Mouse (Mus musculus) embryonic fibroblast, embryonic 13.5 days (primary cell): Measurements from ENCODE around the gene Ppp3ca.

Source experiments
- CTCF ChIP-seq: IDR thresholded peaks from 2 replicates; pipeline ENCODE4 v1.5.1; 2011; ENCODE audit warnings: mild to moderate bottlenecking, control low read depth, low read length, moderate library complexity, borderline replicate concordance; ENCODE audit not compliant: insufficient read depth
- POLR2A ChIP-seq: IDR thresholded peaks from 2 replicates; pipeline ENCODE4 v1.6.1; 2011; ENCODE audit warnings: low read depth, mild to moderate bottlenecking, control low read depth, low read length, moderate library complexity

DNA sequence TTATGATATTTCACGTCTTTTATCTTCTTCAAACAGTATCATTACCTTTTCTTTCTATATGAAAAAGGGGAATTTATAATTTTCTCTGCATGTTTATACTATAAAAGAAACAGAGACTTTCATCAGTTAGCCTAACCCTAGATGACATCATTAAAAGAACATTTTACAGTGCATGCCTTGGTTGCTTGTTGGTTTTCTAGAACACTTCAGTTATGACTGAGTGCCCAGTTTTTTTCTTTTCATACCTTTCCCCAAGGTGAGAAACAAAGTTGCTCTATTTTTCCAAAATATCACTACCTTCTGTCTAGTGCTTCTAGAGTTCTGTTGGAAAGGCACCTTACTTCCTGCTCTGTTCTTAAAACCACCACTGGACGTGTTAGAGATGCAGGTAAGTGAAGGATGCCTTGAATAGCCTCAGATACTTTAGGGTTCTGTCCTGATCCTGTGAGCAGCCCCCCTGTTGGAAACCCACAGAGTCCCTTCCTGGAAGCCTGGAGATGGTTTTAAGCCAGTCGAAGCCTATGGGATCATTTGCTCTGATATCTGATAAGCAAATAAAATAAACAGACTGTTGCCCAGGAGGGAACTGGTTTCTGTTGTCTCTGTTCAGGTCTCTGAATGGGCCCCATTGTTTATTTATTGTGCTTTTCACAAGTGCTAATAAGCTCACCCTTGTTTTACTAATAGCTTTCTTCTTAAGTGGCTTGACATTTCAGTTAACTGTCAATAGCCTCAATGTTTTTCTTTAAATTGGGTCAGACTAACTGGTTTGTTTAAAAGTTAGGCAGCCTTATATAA, 37.5 kb downstream of the Ppp3ca start:
- TF ChIP-seq POLR2A (no peak), CTCF (no peak)
